Mouse (Mus musculus) limb, embryonic 11.5 days (tissue): ENCODE data around the gene Sez6l. TPM values are rescaled to one million over a fixed set of nuclear protein-coding genes. Genes with fewer than 3 reads are reported as not detected.
A peak's percentile ranks its signal among the peaks of the same experiment; 100 is the strongest.

Experiments used
- ATAC-seq: fragments of 200-750 bp; cut with Nextera tagmentation; 2 replicates; pipeline ENCODE4 v1.8.0; 2017; ENCODE audit warnings: low read depth; ENCODE audit not compliant: insufficient number of reproducible peaks, low FRiP score, low TSS enrichment
- DNase-seq: peaks from one replicate; pipeline ENCODE4 v3.0.0-alpha.2; 2015; ENCODE audit warnings: low spot score
- H3K27ac ChIP-seq: fragments of 300-500 bp; sonication (generic); replicated peaks from 2 replicates; pipeline ENCODE4 v1.5.1; 2014; ENCODE audit warnings: low read depth, mild to moderate bottlenecking, low read length
- H3K27me3 ChIP-seq: fragments of 300-500 bp; sonication (generic); 2 replicates; pipeline ENCODE4 v1.6.1; 2014; ENCODE audit warnings: mild to moderate bottlenecking, low read length, mixed read lengths; ENCODE audit not compliant: control insufficient read depth, insufficient read depth
- H3K36me3 ChIP-seq: fragments of 300-500 bp; sonication (generic); 2 replicates; pipeline ENCODE4 v1.6.1; 2014; ENCODE audit warnings: mild to moderate bottlenecking, low read length, moderate library complexity, mixed read lengths; ENCODE audit not compliant: control insufficient read depth, insufficient read depth
- H3K4me1 ChIP-seq: fragments of 300-500 bp; sonication (generic); 2 replicates; pipeline ENCODE4 v1.6.1; 2014; ENCODE audit warnings: low read length, mixed read lengths; ENCODE audit not compliant: control insufficient read depth, insufficient read depth
- H3K4me2 ChIP-seq: fragments of 300-500 bp; sonication (generic); 2 replicates; pipeline ENCODE4 v1.6.1; 2014; ENCODE audit warnings: low read depth, mild to moderate bottlenecking, moderate library complexity; ENCODE audit not compliant: severe bottlenecking
- H3K4me3 ChIP-seq: fragments of 300-500 bp; sonication (generic); 2 replicates; pipeline ENCODE4 v1.5.1; 2014; ENCODE audit warnings: low read depth, low read length
- H3K9ac ChIP-seq: fragments of 300-500 bp; sonication (generic); 2 replicates; pipeline ENCODE4 v1.6.1; 2014; ENCODE audit warnings: mild to moderate bottlenecking, low read length
- H3K9me3 ChIP-seq: fragments of 300-500 bp; sonication (generic); 2 replicates; pipeline ENCODE4 v1.6.1; 2016; ENCODE audit warnings: low read length; ENCODE audit not compliant: control insufficient read depth
- WGBS: fragments of 180-500 bp; shearing (Covaris S2); extraction: QIAGEN DNeasy Blood & Tissue Kit; methylation state at CpG from one replicate; pipeline ENCODE4 v1.1.7; 2014; 5-methylcytosine and 5-hydroxymethylcytosine counted together
- polyA plus RNA-seq: library from polyadenylated mRNA; unstranded; fragments of >200 nt; fragmentation: Nextera tagmentation; extraction: Ambion mirVana; gene quantifications from 2 replicates; pipeline ENCODE4 v1.2.1, GENCODE M21; 2014

The Sez6l gene
- polyA plus RNA-seq, 1 experiment from 2014 or later, result 0.13 TPM

DNA sequence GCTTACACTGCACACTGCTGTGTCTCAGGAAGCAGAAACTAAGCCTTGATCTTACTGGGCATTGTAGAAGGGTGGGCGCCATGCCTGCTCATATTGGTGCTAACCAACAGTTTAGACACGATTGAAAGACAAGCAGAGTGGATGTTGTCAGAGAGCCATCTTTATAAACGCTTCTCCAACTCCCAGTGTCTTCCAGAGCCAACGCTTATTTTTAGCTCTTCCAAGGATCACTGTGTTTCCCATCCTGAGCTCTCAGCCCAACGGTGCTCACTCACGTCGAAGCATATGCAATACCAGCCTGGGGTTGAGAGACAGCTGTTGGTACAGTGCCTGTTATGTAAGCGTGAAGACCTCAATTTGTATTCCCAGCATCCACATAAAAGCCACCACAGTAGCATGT is 66.6 kb downstream of the Sez6l start:
- 86% methylated on average over 8 of the region's 8 CpGs for whole genome bisulfite sequencing
- Histone ChIP-seq H3K27me3 (no peaks in the 10 kb centered on the region), H3K4me3 (no peak overlapping the region), H3K4me2 (no peak overlapping the region), H3K4me1 (no peaks in the 10 kb centered on the region), H3K27ac (no peak overlapping the region), H3K36me3 (no peaks in the 10 kb centered on the region), H3K9me3 (no peaks in the 10 kb centered on the region; the same call in 1 of the 2 replicates), H3K9ac (no peak overlapping the region)
- ATAC-seq, result no peak
- no peak for DNase-seq

GRCm38 (mm10) chr5:112509916-112510315 is 67.1 kb downstream of the Sez6l start:
- Histone ChIP-seq H3K4me3 (no peak overlapping the region), H3K4me2 (no peak overlapping the region), H3K36me3 (no peaks in the 10 kb centered on the region), H3K4me1 (no peaks in the 10 kb centered on the region), H3K9ac (no peak overlapping the region), H3K27ac (no peak overlapping the region), H3K9me3 (no peaks in the 10 kb centered on the region; the same call in 1 of the 2 replicates), H3K27me3 (no peaks in the 10 kb centered on the region)
- 81% methylated on average over 5 of the region's 5 CpGs for WGBS
- DNase-seq, result no peak
- no peak for ATAC-seq

DNA sequence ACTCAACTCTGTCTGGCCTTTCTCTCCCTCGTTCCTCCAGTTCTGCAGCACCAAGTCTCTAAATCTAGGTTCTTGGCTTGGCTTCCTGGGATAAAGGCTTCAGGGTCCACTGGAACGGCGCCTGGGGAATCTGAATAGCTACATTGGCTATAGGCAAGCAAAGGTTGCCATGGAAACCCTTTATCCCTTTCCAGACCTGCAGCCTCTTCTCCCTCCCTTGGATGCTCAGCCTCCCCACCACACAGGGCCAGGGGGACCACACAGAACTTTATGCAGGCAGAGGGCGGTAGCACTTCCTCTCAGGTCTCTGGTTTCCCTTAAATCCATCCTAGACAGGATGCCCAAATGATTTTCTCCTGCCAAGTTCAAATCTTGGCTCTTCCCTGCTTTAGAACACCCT is 71.4 kb downstream of the Sez6l start:
- Histone ChIP-seq H3K27me3 (no peaks in the 10 kb centered on the region), H3K36me3 (no peaks in the 10 kb centered on the region), H3K9me3 (no peaks in the 10 kb centered on the region; the same call in 1 of the 2 replicates), H3K4me3 (no peak overlapping the region), H3K4me1 (no peaks in the 10 kb centered on the region), H3K4me2 (no peak overlapping the region), H3K9ac (no peak overlapping the region), H3K27ac (no peak overlapping the region)
- ATAC-seq (no peak), DNase-seq (no peak)
- WGBS, result 70% methylated on average over 4 of the region's 4 CpGs

DNA sequence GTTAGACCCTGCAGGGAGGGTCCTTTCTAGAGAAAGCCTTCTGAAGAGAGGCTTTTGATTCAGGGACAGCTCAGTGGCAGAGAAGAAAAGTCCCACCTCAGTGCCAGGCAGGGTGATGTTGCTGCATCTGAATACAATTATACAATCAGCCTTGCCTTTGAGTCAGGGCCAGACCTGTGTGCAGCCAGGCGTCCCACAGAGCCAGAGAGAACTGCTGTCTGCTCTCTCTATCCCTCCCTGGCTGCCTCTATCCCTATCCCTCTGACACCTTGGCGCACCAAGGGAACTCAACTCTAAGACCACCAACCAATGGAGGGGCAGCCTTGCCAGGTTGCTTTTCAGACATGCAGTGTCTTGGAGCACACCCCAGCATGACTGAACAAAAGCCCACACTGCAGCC is 75.6 kb downstream of the Sez6l start:
- Histone ChIP-seq H3K9me3 (no peaks in the 10 kb centered on the region; the same call in 1 of the 2 replicates), H3K27me3 (no peaks in the 10 kb centered on the region), H3K27ac (0 out of 2 replicates have a peak overlapping the region, but pooled peaks have one; percentile 33), H3K36me3 (no peaks in the 10 kb centered on the region), H3K4me1 (no peaks in the 10 kb centered on the region), H3K4me3 (no peak overlapping the region), H3K4me2 (no peak overlapping the region), H3K9ac (no peak overlapping the region)
- DNase-seq (no peak), ATAC-seq (no peak)
- 60% methylated on average over 2 of the region's 2 CpGs for WGBS

- DNase-seq, result no peak
- H3K9me3 ChIP-seq, result no peaks in the 10 kb centered on the region
- no peak overlapping the region for H3K4me3 ChIP-seq
- 68% methylated on average over 8 of the region's 8 CpGs for WGBS
- H3K9ac ChIP-seq, result no peak overlapping the region
- H3K4me2 ChIP-seq, result no peak overlapping the region
- H3K27me3 ChIP-seq, result no peaks in the 10 kb centered on the region
- no peak overlapping the region for H3K27ac ChIP-seq
- H3K4me1 ChIP-seq, result no peaks in the 10 kb centered on the region
- H3K36me3 ChIP-seq, result no peaks in the 10 kb centered on the region
- ATAC-seq, result no peak
Measured at GRCm38 (mm10) chr5:112499918-112500682, 76.9 kb downstream of the Sez6l start.

DNA sequence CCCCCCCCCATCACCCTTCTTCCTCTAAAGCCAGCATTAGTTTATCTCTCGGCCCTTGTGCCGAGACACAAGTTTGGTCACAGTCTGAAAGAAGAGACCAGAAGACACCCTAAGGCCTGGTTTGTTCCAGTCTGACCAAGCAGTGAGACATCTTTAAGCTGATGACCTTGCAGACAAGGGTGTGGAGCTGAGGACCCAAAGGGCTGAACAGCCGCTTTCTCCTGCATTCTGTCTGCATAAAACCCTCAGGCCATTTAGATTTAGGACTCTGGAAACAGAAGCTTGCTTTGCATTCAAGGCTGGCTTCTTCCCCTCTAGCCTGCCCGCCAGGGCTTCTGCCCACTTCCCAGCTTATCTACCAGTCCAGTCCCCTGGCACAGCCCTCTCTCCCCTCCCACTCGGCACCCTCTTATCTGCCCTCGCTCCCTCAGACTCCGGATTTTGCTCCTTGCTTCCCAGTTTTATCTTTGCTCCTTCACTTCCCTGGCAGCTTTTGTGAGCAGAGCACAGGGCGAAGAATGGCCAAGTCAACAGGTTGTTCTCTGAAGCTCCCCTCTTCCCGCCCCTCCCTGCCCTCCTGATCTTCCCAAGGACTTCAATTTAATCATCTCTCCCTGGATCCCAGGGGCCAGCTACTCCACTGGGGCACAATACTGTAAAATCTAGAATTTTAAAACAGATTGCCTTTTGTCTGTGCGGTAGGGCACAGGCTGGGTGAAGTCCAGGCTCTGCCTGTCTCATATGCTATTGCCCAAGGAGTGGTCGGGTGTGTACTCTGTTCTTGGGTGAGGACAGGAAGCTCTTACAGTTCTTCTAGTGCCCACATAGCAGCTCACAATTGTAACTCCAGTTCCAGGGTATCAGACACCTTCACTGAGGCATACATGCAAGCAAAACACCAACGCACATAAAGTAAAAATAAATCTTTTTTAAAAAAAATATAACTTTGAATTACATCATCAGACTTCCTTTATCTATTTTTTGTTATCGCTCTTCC is 77.8 kb downstream of the Sez6l start:
- H3K4me1 ChIP-seq, result no peaks in the 10 kb centered on the region
- no peak overlapping the region for H3K4me3 ChIP-seq
- H3K9ac ChIP-seq, result no peak overlapping the region
- DNase-seq (no peak), ATAC-seq (no peak)
- no peaks in the 10 kb centered on the region for H3K36me3 ChIP-seq
- no peaks in the 10 kb centered on the region for H3K9me3 ChIP-seq
- 80% methylated on average over 13 of the region's 13 CpGs for WGBS
- no peak overlapping the region for H3K4me2 ChIP-seq
- no peaks in the 10 kb centered on the region for H3K27me3 ChIP-seq
- no peak overlapping the region for H3K27ac ChIP-seq

DNA sequence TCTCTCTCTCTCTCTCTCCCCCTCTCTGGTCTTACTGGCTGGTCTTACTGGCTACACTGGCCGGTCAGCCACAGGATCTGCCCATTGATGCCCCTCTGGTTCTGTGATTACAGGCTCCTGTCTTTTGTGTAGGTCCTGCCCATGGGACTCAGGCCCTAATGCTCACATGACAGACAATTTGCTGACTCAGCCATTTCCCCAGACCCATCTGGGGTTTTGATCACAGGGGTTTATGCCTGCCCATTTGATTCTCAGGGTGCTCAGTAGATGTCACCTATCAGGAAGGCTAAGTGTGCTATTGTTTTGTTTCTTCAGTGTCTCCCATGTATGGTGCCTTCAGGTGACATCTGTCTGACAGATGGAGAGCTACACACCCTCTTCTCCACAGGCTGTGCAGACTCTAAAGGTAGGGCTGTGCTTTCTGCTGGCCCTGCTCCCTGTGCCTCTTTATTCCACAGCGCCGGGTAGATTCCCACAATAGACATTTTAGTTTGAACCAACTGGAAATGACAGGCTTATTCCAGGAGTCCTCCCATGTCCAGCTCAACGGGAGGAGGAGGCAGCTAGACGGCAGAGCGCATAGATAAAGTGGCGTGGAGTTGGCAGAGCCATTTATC is 80.1 kb downstream of the Sez6l start:
- ATAC-seq, result no peak
- no peaks in the 10 kb centered on the region for H3K36me3 ChIP-seq
- no peaks in the 10 kb centered on the region for H3K9me3 ChIP-seq
- no peak overlapping the region for H3K4me2 ChIP-seq
- H3K4me3 ChIP-seq, result no peak overlapping the region
- no peak overlapping the region for H3K27ac ChIP-seq
- no peaks in the 10 kb centered on the region for H3K4me1 ChIP-seq
- no peak for DNase-seq
- WGBS, result 92% methylated on average over 7 of the region's 7 CpGs
- no peak overlapping the region for H3K9ac ChIP-seq
- H3K27me3 ChIP-seq, result no peaks in the 10 kb centered on the region

GRCm38 (mm10) chr5:112493492-112493891 is 83.5 kb downstream of the Sez6l start:
- Histone ChIP-seq H3K4me3 (no peak overlapping the region), H3K9ac (no peak overlapping the region), H3K27ac (no peak overlapping the region), H3K36me3 (no peaks in the 10 kb centered on the region), H3K9me3 (no peaks in the 10 kb centered on the region), H3K4me1 (no peaks in the 10 kb centered on the region), H3K27me3 (no peaks in the 10 kb centered on the region), H3K4me2 (no peak overlapping the region)
- no peak for ATAC-seq
- peak; percentile 75 for DNase-seq
- WGBS, result 39% methylated on average over 11 of the region's 11 CpGs
